Mouse (Mus musculus): ENCODE measurements around the gene Hacd3.
"Not testable (repeated sequence)": the region's sequence is repeated elsewhere in the genome, so short reads cannot be mapped to it uniquely, and the experiment has no call there.

The Hacd3 gene

GRCm38 (mm10) chr9:65020991-65021886 lies at the start of gene Hacd3:
Gene Hacd3 (minus strand): TSS chr9:65021693.
- peak; percentile 95 for DNase-seq

DNA sequence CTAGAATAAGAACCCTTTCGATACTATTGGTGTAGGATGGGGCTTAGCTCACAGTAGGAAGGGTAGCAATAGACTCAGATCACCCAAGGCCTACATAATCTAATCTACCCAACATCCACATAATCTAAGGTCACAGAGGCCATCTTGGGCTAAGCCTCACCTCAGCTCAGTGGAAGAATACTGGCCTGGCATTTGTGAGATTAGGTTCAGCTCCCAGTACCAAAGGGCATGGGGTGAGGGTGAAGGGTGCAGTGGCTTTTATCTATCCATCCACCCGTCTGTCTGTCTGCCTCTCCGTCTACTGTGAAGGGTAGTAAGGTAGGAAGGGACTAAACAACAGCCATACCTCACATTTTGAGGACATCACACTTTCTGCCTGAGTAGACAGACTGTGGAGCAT lies 49.1 kb upstream of the Hacd3 start:
- no peak for DNase-seq

DNA sequence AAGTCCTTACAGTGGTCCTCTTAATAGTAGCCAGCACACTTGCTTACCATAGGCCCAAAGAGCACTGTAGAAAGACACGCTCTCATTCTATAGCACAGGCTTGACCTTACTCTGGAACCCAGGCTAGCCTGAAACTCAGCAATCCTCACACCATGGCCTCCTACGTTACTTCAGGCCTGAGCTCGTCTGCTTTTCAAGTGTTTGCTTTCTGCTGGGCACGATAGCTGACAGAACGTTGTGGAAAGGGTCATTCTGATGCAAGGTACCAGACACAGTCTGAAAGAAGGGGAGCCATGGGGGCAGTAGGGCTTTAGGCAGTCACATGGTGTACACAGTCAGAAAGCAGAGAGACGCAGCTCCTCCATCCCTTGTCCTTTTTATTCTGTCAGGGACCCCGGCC lies 42.8 kb upstream of the Hacd3 start:
- DNase-seq, result no peak

- no peak for DNase-seq
Measured at GRCm38 (mm10) chr9:65050981-65051380, 29.5 kb upstream of the Hacd3 start.

DNA sequence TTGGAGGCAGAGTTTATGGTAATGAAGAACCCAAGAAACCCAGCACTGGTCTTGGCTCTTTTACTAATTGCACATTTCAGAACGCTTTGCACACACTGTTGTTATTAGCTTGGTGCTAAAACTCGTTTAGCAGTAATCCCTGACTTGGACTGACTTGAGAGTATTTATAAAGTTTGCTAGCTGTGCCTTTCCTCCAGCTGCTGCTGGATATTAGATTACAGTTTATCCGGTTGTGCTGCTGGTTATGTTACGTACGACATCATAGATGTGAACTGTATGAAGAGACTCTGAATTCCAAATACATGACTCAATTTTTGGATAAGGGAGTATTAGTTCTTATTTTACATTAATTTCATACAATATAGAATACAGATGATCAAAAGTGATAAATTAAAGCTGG lies 27.9 kb upstream of the Hacd3 start:
- DNase-seq, result no peak

GRCm38 (mm10) chr9:65046993-65047392 lies 25.5 kb upstream of the Hacd3 start:
- no peak for DNase-seq

GRCm38 (mm10) chr9:65041430-65041829 lies 19.9 kb upstream of the Hacd3 start:
- DNase-seq, result peak in 1 of 2 experiments; percentile 35

DNA sequence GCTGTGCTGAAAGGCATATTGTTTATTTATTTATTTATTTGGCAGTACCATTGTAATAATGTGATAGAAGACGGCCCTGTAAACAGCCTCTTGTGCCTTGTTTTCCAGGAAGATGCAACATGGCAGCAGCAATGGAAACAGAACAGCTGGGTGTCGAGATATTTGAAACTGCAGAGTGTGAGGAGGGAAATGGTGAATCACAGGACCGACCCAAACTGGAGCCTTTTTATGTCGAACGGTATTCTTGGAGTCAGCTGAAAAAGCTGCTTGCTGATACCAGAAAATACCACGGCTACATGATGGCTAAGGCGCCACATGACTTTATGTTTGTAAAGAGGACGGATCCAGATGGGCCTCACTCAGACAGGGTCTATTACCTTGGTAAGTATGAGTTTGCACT lies 15.4 kb upstream of the Hacd3 start:
- DNase-seq, result no peak

DNA sequence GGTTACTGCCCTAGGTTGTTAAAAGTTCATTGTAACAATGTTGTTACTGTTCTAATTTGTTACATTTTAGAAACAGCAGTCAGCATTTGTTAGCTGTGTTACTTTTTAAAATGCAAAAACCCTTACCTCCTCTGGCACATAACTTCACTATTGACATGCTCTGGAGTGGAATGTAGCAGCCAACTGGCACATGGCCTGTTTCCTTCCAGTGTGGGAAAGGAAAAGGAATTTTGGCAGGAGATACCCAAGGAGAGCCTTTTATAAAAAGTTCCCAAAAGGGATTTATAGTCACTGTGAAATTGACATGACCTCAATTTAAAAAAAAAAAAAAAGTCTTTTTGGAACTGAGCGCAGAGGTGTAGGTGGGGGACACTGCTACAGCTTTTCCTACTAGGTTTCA lies 15.0 kb upstream of the Hacd3 start:
- no peak for DNase-seq

DNA sequence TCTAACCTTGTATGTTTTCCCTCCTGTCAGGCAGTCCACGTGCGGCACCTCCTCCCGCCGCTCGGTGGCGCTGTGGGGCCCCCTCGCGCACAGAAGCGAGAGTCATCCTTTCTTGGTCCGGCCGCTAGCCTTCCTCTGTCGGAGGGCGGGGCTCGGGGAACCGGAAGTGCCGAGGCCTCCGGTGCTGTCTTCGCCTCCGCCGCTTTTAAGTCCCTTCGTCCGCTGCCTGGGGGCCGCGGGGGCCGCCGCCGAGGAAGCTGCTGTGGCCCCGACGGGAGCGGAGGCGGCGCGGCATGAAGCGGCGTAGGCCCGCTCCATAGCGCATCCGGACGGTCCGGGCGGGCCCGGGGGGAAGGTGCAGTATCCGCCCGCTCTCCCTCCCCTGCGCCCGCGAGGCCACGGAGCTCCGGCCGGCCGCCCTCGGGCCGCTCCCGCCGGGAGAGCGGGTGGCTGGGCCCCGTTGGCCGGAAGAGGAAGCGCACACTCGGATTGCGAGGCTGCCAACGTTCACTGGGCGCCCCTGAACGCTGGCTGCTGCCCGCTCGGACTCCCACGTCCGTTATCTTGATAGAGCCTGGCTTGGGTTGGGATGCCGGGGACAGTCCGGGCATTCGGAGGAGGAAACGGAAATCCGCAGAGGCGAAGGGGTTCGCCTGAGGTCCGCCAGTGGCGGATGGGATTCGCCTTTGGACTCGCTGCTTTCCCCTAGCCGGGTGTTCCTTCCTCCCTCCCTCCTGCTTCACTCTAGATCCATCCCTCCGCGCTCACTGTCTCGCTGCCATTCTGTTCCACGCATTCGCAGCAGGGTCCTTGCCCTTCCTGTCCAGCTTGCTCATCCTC lies 11.0 kb upstream of the Hacd3 start, which contains the start of gene Dpp8:
Gene Dpp8 (plus strand): TSS at position 146 of the 840 bp plus-strand sequence.
- DNase-seq, result peak; percentile 97

DNA sequence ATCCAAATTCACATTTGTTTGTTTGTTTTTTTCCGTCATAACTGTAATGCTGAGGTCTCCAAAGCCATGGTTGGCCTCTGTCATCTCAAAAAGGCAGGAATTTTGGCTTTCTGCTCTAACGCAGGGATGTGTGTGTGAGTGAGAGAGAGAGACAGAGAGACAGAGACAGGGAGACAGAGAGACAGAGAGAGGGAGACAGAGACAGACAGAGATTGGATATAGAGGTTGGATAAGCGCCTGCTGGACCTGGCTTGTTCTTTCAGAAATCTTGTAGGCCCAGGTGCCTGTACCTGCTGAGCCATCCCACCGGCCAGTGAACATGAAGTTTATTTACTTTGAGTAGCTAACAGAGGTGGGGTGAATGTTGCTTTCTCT lies 10.4 kb upstream of the Hacd3 start:
- DNase-seq, result no peak

- not testable (repeated sequence) for DNase-seq
Measured at GRCm38 (mm10) chr9:65031355-65031754, 9.9 kb upstream of the Hacd3 start.

DNA sequence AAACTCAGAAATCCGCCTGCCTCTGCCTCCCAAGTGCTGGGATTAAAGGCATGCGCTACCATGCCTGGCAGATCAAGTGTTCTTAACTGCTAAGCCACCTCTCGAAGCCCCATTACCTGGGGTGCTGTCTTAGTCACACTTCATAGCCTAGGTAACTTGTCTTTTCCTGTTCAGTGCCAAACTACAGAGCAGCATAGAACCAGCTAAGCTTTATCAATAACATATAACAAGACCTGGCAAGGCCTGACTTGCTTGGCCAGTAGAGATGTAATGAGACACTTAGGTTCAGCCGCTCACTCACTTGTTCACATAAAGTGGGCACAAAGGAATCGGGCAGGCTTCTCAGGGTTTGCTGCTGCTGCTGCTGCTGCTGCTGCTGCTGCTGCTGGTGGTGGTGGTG lies 6.8 kb upstream of the Hacd3 start:
- no peak for DNase-seq

DNA sequence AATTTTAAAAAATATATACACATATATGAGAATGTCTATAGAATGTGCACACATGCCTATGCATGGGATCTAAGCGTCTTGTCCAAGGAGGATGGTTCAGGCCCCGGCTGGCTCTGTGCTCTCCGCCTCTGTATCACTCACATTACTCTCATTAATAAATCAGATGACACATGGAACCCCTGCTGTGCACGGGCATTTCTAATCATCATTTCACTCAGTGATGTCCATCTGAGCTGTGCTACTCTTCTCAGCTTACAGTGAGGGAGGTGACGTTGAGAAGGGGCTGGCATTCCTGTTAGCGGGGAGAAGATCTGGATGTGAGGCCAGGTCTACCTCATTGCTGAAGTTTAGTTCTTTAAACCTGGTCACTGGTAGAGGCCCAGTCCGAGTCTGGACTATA lies 5.7 kb upstream of the Hacd3 start:
- DNase-seq, result peak in 1 of 2 experiments; percentile 17

DNA sequence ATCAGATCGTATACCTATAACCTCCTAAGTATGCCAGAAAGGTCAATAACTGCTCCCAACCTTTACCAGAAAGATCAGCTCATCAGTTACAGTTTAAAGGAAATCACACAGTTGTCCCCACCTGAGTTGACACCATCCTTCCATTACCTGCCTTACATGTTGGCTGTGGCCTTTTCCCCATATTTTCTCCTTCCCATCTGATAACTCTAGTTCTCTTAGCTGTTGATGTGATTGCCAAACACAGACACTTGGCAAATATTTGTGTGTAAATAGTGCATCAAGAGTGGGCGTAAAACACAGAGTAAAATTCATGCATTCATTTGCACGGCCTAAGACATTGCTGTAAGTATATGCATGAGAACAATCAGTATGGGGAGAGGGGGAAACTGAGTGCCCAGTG lies 2.0 kb upstream of the Hacd3 start:
- no peak for DNase-seq

DNA sequence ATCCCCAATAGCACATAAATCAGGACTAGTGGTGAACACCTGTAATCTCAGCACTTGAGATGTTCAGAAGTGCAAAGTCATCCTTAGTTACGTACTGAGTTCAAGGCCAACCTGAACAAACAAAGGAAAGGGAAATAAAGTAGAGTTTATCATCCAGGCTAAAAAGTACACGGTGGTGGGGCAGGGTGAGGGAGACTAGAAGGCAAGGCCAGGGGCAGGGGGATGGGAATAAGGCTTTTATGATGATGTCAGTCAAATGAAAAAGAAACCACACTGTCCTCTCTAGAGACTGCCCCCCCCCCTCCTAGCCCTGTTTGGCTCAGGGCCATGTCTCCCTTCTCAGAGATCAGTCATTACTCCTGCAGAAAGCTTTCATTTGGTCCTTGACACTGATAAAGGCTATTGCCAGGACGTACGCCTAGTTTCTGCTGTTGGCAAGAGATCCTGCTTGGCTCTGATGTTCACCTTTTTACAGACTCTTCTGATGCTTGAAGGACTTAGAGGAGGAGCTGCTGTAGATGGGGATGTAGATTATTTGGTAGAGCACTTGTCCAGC lies 1.2 kb upstream of the Hacd3 start:
- peak in 1 of 2 experiments; percentile 25 for DNase-seq

GRCm38 (mm10) chr9:65021887-65022579 lies 540 bp upstream of the Hacd3 start:
- peak in 1 of 2 experiments; percentile 17 for DNase-seq

DNA sequence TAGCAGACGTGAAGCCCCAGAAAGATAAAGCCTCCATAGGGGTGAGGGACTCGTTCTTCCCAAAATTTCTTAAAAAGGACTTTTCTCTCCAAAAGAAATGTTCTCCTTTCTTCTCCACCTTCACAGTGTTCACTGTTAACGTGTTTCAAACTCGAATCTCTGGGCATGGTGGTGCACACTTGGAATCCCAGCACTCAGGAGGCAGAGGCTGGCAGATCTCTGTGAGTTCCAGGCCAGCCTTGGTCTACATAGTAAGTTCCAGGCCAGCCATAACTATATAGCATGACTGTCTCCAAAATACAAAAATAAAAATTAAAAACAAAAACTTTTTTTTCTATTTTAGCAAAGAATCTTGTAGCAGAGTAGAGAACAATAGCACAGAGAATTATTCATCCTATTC lies 1.4 kb downstream of the Hacd3 start:
- DNase-seq, result no peak

- DNase-seq, result no peak
Measured at GRCm38 (mm10) chr9:65019146-65019545, 2.3 kb downstream of the Hacd3 start.

DNA sequence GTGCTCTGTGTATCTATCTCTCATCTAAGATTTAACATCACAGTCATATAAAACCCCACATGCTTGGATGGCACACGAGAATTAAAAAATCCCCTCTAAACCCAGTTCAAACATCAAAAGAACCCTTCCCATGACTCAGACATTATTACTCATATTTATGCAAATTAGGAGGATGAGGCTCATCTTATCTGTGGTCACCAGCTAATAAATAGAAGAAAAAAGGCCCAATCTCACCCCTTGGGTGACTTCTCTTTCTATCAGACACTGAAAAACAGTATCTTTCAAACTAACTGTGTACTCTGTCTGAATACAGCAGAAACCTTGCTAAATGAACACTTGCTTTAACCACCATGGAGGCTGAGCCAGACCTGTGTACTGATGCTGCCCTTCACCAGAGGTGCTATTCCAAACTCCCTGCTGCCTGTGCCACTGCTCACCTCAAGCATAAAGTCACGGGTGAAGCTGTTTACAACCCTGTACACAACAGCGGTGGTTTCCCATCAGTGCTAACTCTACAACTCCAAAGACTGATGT lies 2.8 kb downstream of the Hacd3 start:
- no peak for DNase-seq

GRCm38 (mm10) chr9:65017896-65018295 lies 3.6 kb downstream of the Hacd3 start:
- DNase-seq, result no peak

Measured in cerebellum, postnatal 14 days (tissue).